Mouse (Mus musculus) erythroid progenitor cell, adult 5-6 weeks (primary cell): ENCODE results near the gene Arl3. TPM values are rescaled to one million over a fixed set of nuclear protein-coding genes. Genes with fewer than 3 reads are reported as not detected.

Experiments
- ATAC-seq: replicated peaks from 2 replicates; pipeline ENCODE4 v1.8.0; 2016; ENCODE audit warnings: moderate number of reproducible peaks, mild to moderate bottlenecking, moderate TSS enrichment, inconsistent platforms; ENCODE audit not compliant: poor library complexity, low FRiP score, severe bottlenecking
- total RNA-seq, 2 experiments: library from RNA; stranded (forward) in 1 of 2; stranded (reverse) in 1 of 2; fragments of 150-400 nt in 1 of 2; fragments of 186-747, 209-891 nt in 1 of 2; gene quantifications; 2 replicates each; pipeline versions ENCODE4 v1.2.3 to v1.2.4; 2015 to 2017; ENCODE audit warnings: low replicate concordance in 2 of 2

The Arl3 gene
- total RNA-seq, 2 experiments from 2014 or later = 4.6 to 24.4 TPM

DNA sequence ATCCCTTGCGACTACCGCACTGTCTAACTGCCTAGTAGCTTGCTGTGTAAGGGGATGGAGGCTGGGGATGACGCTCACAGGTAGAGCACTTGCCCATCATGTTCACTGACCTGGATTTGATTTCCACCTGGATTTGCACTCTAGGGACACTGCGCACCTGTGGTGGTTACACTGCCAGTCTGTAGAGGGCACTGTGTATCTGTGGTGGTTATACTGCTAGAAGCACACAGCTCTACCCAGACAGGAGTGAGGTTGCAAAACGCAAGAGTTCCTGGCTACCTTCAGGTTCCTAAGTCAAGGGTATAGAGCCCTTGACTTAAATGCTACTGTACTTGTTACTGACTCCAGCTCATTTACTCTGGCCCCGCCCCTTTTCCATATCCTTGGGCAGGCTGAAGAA lies 34.8 kb downstream of the Arl3 start:
- ATAC-seq = peak; percentile 62; the same call in 1 of the 2 replicates

DNA sequence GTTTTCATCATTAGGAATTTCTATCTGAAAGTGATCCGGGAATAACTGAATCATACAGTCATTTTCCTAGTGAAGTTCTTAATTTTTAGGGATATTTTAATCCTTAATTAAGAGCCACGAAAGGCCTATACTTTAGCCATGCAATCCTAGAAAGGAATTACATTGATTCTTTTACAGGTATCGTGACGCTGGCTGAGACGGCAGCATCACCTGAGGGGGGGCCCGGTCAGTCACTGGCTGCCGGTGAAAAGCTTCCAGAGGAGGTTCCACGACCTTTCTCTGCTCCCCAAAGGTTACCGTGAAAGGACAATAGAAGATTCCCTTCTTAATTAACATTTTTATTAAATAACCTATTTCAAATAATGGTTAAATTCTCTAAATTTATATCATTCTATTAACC lies 35.6 kb downstream of the Arl3 start:
- no peak for ATAC-seq

DNA sequence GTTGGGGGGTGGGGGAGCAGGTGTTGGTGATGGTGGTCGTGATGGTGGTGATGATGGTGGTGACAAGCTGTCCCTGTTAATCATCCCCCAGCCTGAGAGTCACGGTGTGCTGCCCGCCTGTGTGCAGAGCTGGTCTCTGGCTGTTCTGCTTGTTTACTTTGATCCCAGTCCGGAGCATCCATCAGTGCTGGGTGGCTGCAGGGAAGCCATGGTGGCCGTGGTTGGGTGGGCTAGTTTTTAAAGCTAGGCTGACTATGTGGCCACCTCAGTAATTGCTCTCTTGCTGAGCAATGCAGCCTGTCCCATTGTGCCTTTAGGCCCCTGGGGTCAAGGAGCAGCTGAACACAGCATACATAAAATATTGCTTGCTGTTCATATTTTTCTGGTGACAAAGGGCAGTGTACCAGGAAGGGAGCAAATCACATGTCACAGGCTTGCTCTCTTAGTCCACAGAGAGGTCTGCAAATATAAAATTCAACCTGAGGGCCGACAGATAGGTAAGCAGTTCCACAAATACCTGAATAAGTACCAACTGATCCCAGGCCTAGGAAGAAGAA lies 38.4 kb downstream of the Arl3 start:
- no peak for ATAC-seq

DNA sequence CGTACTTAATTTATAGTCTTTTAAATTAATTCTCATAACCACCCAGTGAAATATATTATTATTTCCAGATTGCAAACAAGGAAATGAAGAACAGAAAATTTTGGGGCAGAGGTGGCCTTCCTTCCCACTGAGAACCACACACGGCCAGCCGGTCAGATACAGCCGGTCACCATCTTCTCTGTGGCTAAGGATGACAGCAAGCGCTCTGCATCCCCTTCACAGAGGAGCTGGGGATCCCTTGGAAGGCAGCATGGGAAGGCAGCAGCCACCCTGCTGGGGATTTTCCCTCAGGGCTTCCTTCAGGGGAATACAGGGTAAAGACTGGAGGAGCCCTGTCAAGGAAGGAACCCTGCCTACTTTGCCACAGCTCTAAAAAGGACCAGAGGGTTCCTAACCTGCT lies 39.5 kb downstream of the Arl3 start:
- no peak for ATAC-seq

DNA sequence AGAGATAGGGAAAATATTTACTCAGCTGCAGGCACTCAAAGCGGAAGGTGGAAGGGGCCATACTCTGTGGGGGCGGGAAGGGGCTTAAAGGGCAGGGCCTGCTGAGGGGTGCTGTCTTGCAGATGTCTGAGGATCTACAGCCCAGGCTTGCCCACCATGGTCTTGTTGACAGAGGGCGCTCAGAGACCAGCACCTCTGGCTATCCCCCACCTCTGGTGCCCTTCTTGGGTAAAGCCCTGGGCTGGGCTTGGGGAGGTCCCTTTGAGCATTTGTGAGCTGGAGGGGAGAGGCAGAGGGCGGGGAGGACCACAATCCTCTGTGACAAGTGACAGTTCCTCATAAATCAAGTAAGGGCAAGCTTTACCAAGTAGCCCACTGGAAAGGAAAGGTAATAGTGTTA lies 39.9 kb downstream of the Arl3 start:
- no peak for ATAC-seq

DNA sequence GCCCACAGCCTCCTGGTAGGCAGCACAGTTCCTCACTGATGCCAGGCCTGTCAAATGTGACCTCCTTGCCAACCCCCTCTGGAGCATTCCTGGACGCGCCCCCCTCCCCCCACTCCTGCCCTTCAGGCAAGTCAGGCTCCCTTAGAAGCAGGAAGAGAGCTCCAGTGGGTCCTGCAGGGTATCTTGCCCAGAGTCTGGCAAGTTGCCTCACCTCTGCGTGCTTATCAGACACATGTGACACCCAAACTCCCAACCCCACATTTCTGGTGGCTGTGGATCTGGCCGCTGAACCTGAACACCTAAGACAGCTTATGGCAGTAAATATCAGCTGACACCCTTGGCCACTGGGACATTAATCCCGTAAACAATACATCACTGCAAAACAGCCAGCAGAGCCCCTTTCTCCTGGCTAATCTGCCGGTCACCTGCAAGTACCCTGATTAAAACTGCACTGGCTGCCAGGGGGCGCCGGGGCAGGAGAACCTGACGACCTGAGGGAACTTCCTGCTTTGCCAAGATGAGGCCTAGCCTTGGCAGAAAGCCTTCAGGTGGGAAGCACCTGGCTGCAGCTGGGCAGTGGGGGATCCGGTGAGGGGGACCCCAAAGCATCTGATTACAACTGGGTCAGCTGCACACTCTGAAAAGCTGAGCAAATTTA lies 40.8 kb downstream of the Arl3 start:
- ATAC-seq = peak; percentile 70

DNA sequence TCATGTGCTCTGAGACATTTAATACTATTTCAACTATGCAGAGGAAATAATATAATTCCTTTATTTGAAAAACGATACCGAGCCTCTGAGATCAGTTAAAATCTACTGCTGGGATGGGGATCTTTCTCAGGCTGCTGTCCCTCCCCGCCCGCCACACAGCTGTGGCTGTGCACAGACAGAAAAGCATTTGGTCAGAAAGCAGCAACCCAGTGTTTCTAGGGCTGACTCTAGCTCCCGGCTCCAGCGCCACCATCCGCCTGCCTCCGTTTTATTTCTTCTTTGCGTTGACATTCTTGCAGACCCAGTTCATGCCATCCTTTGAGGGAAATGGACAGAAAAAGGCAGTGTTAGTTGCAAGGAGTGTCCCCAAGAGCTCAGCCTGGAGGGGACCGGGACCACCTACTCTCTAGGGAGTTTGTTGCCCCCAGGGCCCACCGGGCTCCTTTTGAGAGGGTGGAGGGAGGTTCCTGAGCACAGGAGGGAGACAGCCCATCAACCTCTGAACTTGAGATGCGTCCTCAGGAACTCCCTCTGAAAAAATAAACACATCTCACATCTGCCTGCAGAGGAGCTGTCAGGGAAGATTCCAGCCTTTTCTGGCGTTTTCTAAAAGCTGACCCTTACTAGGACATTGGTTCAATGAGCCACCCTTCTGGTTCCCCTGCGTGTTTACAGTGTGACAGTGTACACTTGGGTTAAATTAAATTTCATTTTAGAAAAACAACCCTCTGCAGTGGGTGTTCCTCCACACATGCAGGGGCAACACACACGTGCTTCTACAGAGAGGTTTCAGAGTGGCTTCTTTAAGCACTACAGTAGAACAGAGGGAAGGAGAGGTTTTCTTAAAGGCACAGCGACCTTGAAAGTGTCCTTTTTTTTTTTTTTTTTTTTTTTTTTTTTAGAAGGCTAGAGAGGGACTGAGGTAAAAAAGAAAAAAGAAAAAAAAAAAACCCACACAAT lies 41.6 kb downstream of the Arl3 start:
- ATAC-seq = no peak

DNA sequence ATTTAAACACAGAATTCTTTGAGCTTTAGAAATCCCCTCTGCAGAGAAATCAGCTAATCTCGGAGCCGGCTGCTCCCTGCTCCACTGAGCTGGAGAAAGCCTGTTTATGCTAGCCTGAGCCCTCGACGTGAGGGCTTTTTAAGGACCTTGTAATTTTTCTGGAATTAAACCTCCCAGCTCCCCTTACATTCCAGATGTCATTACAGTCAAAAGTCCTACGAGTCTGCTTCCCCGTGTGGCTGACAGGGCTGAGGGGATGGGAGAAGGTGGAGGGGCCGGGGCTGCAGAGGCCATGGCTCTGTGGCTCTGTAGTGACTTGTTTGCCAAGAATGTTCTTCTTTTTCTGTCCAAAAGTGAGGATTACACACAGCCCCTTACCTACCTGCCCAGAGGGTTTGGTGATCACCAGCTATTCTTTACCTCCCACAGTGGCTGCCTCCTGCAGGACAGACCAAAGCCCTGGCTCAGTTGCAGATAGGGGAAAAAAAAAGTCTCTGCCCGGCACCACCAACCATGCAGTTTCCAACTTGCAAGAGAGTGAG lies 42.5 kb downstream of the Arl3 start:
- ATAC-seq = no peak

DNA sequence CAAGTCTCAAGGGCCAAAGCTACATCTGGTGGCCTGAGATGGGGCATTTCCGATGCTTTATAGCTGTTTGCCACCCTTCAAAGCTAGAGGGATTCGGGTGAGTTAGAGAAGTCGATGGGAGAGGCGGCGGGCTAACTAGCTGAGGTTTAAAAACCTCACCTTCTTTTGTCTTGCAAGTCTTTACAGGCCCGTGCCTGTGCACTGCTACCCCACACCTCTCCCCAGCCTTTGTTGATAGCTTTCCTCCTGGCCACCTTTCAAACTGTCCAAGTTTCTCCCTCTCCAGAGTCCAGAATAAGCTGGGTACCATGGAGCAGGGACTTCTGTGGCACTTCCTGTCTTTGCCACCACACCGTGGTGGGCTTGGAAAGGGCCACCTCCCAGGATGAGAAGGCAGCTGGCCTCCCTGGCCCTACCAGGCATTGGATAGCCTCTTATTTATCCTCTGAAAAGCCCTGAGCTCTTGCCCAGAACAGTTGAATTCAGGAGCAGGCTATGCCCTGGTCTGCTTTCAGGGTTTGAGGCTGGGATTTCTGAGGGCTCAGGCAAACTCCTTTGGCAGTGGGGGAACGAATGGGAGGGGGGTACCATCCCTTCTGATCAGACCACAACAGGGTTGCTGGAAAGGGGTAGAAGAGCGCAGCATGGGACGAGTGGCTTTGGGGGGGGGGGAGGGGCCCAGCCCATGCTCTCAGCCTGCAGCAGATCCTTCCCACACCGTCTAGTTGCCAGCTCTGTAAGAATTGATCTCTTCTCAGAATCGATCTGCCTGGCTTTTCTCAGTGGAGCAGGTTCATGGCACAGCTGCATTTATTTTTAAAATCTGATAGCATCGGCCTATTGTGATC lies 43.2 kb downstream of the Arl3 start:
- no peak for ATAC-seq

DNA sequence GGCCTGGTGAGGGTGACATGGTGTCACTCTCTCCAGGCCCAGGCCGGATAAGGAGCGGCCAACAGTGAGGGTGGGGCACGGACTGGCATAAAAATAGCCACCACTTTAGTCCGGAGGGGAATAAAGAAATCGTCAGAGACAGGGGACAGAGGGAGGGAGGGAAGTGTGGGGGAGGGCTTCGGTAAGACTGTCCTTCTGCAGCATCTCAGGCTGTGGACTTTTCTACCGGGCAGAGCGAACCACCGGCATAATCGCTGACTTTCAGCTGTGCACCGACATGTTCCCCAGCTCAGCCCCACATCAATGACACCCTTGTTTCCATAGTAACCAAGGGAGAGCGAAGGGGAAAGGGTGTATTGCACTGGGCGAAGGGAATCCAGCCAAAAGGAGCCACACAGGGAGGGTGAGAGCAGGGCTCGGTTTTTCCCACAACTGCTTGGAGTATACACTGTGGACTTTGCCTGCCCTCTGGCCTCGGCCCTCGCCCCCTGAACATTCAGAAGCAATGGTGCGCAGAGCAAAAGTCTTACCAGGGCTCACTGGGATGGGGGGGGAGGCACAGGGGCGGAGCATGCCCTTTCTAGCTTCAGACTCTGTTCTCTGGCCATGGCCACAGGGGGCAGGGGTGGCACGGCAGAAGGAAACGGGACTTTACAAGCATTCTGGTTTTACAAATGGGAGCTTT lies 44.3 kb downstream of the Arl3 start:
- ATAC-seq = peak; percentile 77

DNA sequence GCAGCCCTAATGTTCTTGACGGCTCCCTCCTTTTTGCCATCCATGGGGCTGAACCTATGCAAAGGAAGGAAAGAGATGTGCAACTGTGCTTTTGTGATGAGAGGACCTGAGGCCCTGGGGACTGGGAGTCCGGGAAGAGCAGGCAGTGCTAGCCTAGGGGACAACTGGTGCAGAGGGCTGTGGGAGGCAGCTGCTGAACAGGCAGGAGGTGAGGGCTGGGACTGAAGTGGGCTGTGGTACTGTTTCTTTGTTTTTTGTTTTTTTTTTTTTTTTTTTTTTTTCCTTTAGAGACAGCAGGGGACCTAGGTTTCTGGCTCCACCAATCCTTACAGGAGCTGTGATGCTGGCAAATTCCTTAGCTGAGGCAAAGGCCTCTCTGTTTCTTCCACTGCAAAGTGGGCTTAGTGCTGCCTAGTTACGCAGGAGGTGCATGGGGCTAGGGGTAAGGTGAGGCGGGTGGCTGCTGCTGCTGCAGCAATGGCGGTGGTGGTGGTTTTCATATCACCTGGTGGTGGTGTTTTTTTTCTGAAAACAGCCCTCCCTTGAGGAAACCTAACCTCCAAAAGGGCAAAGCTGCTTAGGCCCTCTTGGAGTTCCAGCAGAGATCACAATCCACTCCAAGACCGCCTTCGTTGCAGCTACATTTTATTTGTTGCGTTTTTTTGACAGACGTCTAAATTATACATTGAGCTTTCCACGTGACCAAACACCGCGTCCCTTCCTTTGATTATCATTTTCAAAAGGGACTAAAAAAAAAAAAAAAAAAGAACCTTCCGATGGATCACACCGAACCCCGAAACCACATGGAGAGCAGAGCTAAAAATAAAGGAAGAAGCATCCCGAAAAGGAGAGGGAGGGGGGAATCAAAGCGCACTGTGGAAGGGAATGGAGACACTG lies 45.1 kb downstream of the Arl3 start:
- ATAC-seq = no peak

DNA sequence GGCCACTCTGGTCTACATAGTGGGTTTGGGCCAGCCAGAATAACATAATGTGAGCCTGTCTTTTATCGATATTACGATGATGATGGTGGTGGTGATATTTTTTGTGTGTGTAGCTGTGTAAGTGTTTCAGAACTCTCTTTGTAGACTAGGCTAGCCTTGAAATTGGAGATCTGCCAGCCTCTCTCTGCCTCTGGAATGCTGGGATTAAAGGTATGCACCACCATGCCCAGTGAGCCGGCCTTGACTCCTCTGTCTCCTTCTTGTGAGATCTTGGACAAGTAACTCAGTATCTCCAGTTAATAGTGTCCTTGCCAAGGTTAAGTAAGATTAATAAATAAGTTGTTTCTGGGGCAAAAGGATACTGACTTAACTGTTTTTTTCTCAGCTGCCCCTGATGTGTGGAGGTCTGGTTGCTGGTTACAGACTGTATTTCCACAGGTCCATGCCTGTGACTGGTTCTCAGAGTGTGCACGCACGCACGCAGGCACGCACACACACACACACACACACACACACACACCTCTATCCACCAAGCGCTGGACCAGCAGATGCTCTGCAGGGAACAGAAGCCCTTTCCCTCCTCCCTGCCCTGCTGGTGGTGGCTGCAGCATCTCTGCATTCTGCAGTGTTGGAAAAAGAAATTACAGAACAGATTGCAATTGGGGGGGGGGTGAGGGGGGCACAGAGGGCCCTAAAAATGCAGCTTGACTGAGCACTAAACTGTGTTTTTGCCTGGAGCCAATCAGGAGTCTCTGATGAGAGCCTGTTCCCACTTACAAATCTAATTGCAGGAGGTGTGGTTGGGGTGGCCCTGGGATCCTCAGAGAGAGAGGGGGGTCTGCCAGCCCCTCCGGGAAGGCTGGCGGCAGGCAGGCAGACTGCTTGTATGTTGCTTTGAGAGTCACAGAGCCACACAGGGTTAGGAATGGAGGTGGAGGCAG lies 47.0 kb downstream of the Arl3 start:
- no peak for ATAC-seq

DNA sequence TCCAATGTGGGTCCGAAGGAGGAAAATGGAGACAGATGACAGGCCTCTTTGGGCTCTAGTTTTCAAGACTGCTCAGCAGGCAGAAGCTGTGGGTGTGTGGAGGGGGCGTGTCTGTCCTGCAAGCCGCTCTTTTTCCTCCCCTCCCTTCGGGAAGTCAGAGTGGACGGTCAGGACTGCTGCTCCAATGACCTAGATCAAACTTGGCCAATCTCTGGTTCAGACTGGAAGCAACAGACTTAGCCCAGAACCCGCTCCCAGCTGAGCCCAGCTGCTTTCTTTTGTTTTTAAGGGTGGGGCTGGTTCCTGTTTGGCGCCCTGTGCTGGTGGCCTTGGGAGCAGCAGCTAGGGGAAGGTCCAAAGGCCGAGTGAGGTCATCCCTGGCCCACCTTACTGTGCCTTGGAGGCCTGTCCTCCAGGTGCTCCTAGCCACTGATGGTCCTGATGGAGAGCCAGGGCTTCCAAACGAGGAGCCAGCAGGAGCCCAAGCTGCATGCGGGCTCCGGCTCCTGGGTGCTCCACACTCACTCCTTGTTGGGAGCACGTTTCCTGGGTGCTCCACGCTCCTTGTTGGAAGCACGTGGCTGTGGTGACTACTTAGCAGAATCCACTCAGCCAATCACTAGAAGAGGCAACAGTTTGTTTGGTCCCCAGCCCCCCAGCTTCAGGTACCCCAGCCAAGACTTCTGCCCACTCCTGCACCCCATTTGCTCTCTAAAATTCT lies 48.2 kb downstream of the Arl3 start:
- no peak for ATAC-seq

DNA sequence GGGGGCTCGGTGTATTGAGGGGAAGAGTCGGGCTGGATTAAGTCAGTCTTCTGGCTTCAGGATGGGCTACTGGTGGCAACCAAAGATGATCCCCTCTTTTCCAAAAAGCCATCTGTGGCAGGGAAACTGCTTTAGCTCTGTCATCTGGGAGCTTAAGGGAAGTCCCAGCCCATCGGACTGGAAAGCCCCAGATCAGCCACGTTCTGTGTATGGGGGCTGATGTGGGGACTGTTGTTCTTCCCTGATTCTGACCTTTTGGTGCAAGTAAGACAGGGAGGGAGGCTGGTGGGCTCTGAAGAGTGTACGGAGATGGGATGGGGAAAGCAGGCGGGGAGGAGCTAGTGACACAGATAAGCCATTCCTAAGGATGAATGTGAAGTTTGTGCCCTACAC lies 48.9 kb downstream of the Arl3 start:
- ATAC-seq = no peak

DNA sequence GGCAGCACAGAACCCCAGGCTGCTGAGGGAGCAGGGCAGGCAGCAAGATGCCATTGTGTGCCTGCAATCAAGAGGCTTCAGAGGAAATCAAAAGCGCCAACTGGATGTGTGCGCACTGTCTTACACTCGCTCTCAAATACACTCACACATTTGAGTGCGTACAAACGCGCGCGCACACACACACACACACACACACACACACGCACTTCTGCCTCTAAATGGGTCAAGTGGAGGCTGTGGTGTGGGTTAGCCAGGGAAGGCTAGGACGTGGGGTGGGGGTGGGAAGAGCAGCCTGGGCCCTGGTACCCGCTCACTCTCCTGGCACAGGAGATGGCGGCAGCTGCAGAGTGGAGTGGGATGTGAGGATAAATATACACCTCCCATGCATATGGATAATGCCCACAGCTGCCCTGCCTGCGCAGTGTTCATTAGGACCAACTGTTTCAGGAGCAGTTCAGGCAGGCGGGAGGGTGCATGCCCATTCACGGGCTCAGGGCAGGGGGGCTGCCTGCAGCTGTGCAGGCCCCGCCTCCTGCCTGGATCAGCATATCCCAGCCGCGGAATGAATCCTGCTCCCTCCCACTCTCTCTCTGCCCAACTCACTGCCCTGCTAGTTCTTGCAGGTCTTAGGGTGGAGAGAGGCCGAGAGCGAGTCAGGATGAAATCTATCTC lies 49.4 kb downstream of the Arl3 start:
- no peak for ATAC-seq

DNA sequence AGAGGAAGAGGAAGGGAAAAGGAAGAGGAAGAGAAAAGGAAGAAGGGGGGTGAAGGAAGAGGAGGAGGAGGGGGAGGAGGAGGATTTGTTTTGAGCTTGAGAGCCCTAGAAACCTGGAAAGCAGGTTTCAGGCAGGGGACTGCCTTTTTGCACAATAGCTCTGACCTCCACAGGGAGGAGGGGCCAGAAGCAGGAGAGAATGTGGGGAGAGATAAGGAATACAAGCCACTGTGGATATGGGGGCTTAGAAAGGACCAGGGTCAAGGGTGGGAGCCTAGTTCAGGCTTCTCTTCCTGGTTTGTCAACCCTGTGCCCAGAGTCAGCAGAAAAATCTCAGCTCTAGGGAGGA lies 49.9 kb downstream of the Arl3 start:
- no peak for ATAC-seq
